Mouse (Mus musculus) T-helper 1 cell (primary cell): ENCODE data around the gene Gm37419.

Experiments used
- in situ Hi-C: fragments of 300-600 bp; cut with MboI, MseI; formaldehyde crosslinking; loops from one replicate; pipeline ENCODE4 v1.15.1; 2025; ENCODE audit warnings: high pct_unique_total_duplicates

Gm37419 gene

DNA sequence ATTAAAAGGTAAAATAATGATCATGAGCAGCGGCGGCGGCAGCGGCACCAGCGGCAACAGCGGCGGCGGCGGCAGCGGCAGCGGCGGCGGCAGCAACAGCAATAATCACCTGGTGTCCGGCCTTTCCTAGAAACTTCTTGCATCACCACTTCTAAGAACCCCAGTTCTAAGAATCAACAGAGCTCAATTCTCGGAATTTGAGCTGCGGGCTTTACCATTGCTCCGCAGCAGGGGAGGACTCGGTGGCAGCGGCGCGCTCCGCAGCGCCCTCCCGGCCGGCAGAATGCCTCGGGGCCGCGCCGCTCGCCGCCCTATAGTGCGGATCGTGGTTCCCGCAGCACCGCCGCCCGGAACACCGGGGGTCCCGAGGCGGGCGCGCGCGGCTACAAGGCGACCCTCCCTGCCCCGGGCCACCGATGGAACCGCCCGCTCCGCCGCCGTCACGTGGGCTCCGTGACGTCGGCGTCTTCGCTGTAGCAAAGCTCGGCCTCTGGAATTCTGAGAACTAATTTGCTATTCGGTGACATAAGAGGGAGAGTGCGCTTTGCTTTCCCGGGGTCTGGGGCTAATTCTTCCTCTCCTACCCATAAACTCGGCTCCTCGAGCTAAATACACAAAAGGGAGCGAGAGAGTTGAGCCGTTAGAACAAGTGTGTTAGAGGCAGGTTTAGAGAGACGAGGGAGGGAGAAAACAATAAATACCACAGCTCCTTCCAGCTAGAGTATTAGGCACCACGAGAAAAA is at the start of gene Gm37419, which contains the start of gene Bcl6:
TSS of gene Gm37419 (plus strand) at position 17 of the 743 bp plus-strand sequence.
TSS of gene Bcl6 (minus strand) at position 387 of the 743 bp plus-strand sequence.
- in situ Hi-C loops, result loop anchor here (5.0 to 10.0 kb wide), 5 partner anchors 174 to 1276 kb away; partner anchors contain the start of gene Lpp

- in situ Hi-C loops, result no loop called here
Observed at GRCm38 (mm10) chr16:23944801-23945200, 43.5 kb upstream of the Gm37419 start.

GRCm38 (mm10) chr16:23947654-23948053 is 40.6 kb upstream of the Gm37419 start:
- in situ Hi-C loops, result no loop called here

DNA sequence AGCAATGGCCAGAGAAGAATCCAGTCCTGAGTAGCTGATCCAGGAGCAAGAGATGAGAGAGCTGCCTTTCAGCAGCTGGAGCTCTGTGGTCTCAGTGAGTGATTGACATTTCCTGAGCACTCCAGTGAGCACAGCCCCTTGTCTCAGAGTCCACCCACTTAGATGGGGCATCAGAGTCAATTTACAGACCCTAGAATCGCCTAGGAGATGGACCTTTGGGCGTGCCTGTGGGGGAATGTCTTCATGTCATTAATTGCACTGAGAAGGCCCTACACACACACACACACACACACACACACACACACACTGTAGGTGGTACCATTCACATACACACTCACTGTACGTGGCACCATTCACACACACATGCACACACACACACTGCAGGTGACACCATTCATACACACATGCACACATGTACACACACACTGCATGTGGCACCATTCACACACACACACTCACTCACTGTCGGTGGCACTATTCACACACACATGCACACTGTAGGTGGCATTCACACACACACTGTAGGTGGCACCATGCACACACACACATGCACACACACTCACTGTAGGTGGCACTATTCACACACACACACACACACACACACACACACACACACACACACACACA is 36.1 kb upstream of the Gm37419 start:
- in situ Hi-C loops, result no loop called here

DNA sequence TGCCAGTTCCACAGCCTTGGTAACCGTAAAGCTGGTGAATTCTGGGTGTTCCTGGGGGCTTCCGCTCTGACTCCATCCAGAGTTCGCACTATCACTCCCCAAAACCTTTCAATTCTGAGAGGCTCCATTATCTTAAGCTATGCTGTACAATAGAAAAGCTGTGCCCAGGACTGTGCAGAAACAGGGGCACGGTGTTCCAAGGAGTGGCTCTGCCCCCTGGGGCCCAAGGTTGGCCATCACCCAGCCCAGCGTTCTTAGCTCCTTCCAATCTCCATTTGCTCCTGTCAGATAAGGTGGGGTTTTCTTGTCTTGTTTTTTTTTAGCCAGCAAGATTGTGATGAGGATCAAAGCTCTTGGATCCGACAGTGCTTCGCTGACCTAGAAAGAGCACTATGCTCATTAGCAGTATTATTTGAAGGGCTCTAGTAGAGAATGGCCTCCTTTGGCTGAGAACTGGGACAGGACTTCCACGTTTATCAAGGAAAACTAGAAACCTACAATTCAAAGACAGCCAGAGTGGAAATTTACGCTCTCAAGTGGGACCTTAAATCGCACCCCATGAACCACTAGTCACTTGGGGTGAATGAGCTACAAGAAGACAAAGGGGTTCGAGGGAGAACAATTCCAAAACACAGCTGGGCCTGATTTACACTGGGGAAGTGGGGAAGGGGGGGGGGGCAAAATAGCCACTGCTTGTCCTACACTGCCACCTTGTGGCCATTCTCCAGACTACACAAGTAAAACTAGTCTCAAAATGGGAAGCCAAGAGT is 34.9 kb upstream of the Gm37419 start:
- in situ Hi-C loops, result no loop called here

- in situ Hi-C loops, result no loop called here
Observed at GRCm38 (mm10) chr16:23953959-23954260, 34.4 kb upstream of the Gm37419 start.

DNA sequence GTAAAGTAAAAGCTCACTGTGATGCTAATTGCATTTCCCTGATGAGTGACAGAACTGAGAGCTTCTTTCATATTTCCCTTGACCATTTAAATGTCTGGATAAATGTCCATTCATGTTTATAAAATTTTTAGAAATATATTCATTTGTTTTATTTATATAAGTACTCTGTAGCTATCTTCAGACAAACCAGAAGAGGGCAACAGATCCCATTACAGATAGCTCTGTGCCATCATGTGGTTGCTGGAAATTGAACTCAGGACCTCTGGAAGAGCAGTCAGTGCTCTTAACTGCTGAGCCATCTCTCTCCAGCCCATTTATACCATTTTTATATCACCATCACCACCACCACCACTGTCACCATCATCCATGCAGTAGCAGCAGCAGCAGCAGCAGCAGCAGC is 29.3 kb upstream of the Gm37419 start:
- in situ Hi-C loops, result loop anchor here (5.0 kb wide), 2 partner anchors 507 to 1303 kb away; no protein-coding TSS in a partner anchor

DNA sequence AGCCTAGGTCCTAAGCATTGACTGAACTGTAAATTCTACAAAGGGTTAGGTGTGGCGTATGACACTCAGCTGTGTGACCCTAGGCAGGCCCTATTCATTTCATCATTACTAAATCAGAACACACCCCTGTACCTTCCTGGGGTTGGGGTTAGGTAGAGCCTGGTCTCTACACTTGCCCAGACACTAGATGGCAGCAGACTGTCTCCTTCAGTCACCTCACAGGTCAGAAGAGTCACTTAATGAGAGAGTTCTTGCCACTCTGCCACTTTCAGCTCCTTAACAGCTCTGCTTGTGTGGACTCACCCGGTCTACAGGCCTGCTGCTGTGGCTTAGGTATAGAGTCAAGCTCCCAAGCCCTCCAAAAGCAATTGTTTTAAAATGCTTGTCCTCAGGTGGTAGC is 25.9 kb upstream of the Gm37419 start:
- in situ Hi-C loops, result loop anchor here (10.0 kb wide), 1 partner anchor 1382 kb away; no protein-coding TSS in a partner anchor

GRCm38 (mm10) chr16:23963896-23964668 is 24.2 kb upstream of the Gm37419 start:
- in situ Hi-C loops, result loop anchor here (10.0 kb wide), 1 partner anchor 1381 kb away; no protein-coding TSS in a partner anchor

DNA sequence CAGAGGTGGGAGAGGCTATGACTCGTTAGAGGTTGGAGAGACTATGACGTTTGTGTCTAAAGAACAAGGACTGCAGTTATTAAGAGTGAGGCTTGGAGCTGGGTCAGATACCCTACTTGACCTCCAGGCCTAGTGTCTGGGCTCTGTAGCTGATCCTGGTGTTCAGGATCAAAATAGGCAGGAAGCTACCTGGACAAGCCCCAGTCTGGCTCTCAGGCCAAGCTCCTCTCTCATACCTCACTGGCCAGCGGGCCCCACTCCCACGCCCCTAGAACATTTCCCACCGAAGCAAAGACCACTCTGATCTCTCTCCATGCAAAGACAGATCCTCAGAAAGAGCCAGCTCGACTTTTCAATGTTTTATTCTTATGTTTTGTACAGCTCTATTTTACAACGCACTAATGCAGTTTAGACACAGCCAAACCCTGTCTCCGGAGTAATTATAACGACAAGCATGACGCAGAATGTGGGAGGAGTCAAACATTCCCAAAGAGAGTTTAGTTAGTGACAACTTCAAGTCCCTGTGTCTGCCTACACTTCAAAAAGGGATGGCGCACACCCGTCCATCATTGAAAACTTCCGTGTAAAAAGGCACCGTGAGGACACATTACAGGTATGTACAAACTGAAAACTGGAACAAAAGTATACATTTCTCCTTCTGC is 23.4 kb upstream of the Gm37419 start:
- in situ Hi-C loops, result loop anchor here (10.0 kb wide), 1 partner anchor 1380 kb away; no protein-coding TSS in a partner anchor

DNA sequence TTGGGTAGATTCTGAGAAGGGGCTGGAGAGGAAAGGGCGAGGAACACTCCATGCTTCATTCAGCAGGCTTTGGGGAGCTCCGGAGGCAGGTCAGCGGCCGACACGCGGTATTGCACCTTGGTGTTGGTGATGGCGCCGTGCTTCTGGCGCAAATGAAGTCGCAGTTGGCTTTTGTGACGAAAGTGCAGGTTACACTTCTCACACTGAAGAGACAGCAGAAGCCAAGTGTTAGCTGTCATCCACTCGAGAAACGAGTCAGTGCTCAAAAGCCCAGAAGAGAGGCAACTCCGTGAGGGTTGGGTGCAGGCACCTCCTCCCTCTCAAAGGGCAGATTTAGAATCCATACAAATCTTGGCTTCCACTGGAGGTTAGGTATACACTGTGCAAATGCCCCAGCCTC is 22.2 kb upstream of the Gm37419 start:
- in situ Hi-C loops, result loop anchor here (10.0 kb wide), 1 partner anchor 1379 kb away; no protein-coding TSS in a partner anchor

- in situ Hi-C loops, result loop anchor here (10.0 kb wide), 1 partner anchor 1378 kb away; no protein-coding TSS in a partner anchor
Observed at GRCm38 (mm10) chr16:23967301-23967700, 21.0 kb upstream of the Gm37419 start.

DNA sequence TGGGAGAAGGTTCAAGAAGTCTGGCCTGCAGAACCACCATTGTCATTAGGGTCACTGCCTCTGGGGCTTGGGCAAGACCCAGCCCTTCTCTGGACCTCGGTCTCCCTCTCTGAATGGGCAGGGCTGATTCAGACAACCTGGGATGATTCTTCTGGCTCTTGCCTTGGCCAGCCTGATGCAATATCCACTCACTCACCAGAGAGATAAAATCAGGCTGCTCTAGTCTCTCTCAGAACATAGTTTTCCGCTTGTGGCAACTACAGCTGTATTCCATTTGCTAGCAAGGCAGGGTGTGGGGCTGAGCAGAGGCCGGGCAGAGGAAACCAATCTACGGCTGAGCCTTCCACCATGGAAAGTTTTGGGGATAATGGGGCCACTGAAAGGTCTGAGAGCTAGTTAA is 19.4 kb upstream of the Gm37419 start:
- in situ Hi-C loops, result loop anchor here (10.0 kb wide), 1 partner anchor 1376 kb away; no protein-coding TSS in a partner anchor

DNA sequence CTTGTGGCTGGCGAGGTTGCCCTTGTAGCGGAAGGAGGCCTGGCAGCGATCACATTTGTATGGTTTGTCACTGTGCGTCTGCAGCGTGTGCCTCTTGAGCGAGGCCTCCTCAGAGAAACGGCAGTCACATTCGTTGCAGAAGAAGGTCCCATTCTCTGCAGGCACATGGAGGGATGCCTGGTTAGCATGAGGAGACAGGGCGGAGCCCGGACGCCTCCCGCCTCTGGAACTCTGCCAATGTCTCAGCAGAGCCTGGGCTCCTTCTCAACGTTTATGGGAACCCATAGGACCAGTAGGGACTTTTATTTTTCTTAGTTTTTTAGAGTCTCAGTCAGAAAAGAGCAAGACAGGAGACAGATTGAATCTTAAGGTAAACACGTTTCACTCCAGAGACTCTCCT is 18.4 kb upstream of the Gm37419 start:
- in situ Hi-C loops, result loop anchor here (10.0 kb wide), 1 partner anchor 1375 kb away; no protein-coding TSS in a partner anchor

GRCm38 (mm10) chr16:23972126-23972740 is 16.0 kb upstream of the Gm37419 start:
- in situ Hi-C loops, result no loop called here

GRCm38 (mm10) chr16:23972901-23973300 is 15.4 kb upstream of the Gm37419 start:
- in situ Hi-C loops, result no loop called here

GRCm38 (mm10) chr16:23973635-23974367 is 14.5 kb upstream of the Gm37419 start:
- in situ Hi-C loops, result no loop called here

DNA sequence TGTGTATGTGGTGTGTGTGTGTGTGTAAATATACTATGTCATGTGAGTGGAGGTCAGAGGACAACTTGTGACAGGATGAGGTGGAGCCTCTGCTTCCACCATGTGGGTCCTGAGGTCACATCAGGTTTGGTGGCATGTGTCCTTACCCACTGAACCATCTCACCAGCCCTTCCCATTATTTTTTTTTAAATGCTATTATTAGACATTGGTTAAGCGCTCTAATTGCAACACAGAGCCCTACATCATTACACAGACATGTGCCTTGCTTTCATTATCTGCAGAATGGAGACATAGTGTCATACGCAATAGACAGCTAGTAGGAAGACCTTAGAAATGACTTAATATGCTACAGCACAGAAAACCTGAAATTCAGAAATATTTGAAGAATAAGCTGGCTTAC is 12.1 kb upstream of the Gm37419 start:
- in situ Hi-C loops, result no loop called here

DNA sequence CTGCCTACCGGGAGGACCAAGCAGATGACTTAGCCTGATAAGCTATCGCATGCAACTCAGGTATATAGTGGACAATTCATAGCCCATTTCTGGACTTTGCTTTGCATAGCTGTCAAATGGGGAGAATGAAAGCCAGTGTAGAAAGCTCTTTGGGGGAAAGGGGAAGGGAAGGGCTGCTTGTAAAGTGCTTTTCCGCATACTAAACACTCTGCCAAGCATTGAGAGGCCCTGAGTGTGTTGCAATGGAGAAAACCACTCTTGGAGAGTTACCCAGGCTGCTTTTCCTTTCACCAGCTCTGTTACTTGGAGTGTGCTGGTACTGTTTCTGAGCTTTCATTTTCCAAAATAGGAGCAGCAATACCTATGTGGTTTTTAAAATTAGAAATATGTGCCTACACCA is 10.6 kb upstream of the Gm37419 start:
- in situ Hi-C loops, result no loop called here
